Mouse (Mus musculus) bone marrow macrophage, adult 2 months (primary cell): ENCODE results near the gene Ctf2.

Experiments
- CTCF ChIP-seq: IDR thresholded peaks from 2 replicates; pipeline ENCODE4 v1.5.1; 2012; ENCODE audit warnings: low read depth, mild to moderate bottlenecking, low read length, moderate library complexity
- POLR2A ChIP-seq: IDR thresholded peaks from 2 replicates; pipeline ENCODE4 v1.6.1; 2012; ENCODE audit warnings: mild to moderate bottlenecking, low read depth, low read length, borderline replicate concordance

GRCm38 (mm10) chr7:127680541-127680940 lies 51.4 kb downstream of the Ctf2 start:
- TF ChIP-seq CTCF (no peak), POLR2A (no peak)
